26 mouse cellular contexts compared by ENCODE assay signal in the genomic region with DNA sequence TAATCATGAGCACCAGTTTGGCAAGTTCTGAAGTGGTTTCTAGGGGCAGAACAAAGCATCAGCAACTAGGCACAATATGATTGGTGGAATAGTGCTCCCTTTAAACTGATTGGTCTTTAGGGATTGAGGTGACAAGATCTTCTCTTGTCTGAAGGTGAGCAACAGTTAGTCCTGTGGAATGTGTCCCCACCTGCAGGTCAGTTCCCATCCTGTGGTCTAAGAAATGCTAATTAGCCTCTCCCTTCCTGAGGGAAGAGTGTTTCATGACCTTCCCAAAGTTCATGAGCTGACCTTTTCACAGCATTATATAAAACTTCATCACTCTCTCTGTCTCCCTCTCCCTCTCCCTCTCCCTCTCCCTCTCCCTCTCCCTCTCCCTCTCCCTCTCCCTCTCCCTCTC.
"Had no signal": no experiment of that assay in that cellular context is flagged by ENCODE, and none has a peak within 500 bp of the region (broad histone marks: within the 10 kb centered on the region; RNA-seq: fewer than 3 reads in every experiment).

No protein-coding gene starts in this region.

- H3K27ac ChIP-seq: gastrocnemius, adult 2 months; heart, embryonic 10.5 days; hindbrain, embryonic 13.5 days; hindbrain, embryonic 15.5 days; hindbrain, postnatal 0 days; kidney, embryonic 15.5 days; kidney, postnatal 0 days; limb, embryonic 13.5 days; limb, embryonic 15.5 days; liver, embryonic 12.5 days; liver, embryonic 14.5 days had no signal

- H3K36me3 ChIP-seq: heart, embryonic 10.5 days; heart, embryonic 12.5 days; hindbrain, embryonic 13.5 days; hindbrain, embryonic 15.5 days; kidney, embryonic 15.5 days; limb, embryonic 13.5 days; limb, embryonic 15.5 days; liver, embryonic 12.5 days had no signal

- H3K9me3 ChIP-seq: heart, embryonic 10.5 days; heart, embryonic 12.5 days; hindbrain, embryonic 13.5 days; hindbrain, embryonic 15.5 days; kidney, embryonic 15.5 days; limb, embryonic 13.5 days; limb, embryonic 15.5 days; liver, embryonic 12.5 days had no signal

- H3K4me1 ChIP-seq: heart, embryonic 10.5 days; heart, embryonic 12.5 days; hindbrain, embryonic 13.5 days; hindbrain, embryonic 15.5 days; kidney, embryonic 15.5 days; limb, embryonic 13.5 days; limb, embryonic 15.5 days; liver, embryonic 12.5 days had no signal

- H3K27me3 ChIP-seq: heart, embryonic 12.5 days; hindbrain, embryonic 13.5 days; hindbrain, embryonic 15.5 days; kidney, embryonic 15.5 days; limb, embryonic 13.5 days; limb, embryonic 15.5 days; liver, embryonic 12.5 days had no signal

- H3K4me3 ChIP-seq: gastrocnemius, adult 2 months; heart, embryonic 10.5 days; heart, embryonic 12.5 days; hindbrain, embryonic 13.5 days; hindbrain, embryonic 15.5 days; kidney, embryonic 15.5 days; limb, embryonic 13.5 days; limb, embryonic 15.5 days; liver, embryonic 12.5 days had no signal

- H3K4me2 ChIP-seq: heart, embryonic 12.5 days; hindbrain, embryonic 13.5 days; hindbrain, embryonic 15.5 days; kidney, embryonic 15.5 days; limb, embryonic 13.5 days; limb, embryonic 15.5 days; liver, embryonic 12.5 days had no signal

- DNase-seq: gastrocnemius, adult 2 months; gastrocnemius, postnatal 10 days; gastrocnemius, postnatal 25 days; heart, adult 18-20 months; heart, postnatal 14 days; heart, postnatal 36 days; kidney, adult 11 months; kidney, adult 2 months; kidney, adult 9 months; kidney, postnatal 14 days; kidney, postnatal 36 days; layer of hippocampus, adult 9-11 months; layer of hippocampus, postnatal 36 days; left cerebral cortex, postnatal 4 days had no signal

- ATAC-seq: hindbrain, postnatal 0 days; intestine, embryonic 16.5 days; liver, embryonic 12.5 days had no signal

- H3K9ac ChIP-seq: heart, embryonic 12.5 days; hindbrain, embryonic 13.5 days; hindbrain, embryonic 15.5 days; kidney, embryonic 15.5 days; limb, embryonic 13.5 days; limb, embryonic 15.5 days; liver, embryonic 12.5 days; liver, embryonic 14.5 days had no signal
